Mouse (Mus musculus): ENCODE data around the gene Irf5.
A peak's percentile ranks its signal among the peaks of the same experiment; 100 is the strongest.

- TF ChIP-seq POLR2A (IDR thresholded peaks at IDR 0.05; ENCODE audit: insufficient read depth, low read length) (no peak), CTCF (IDR thresholded peaks at IDR 0.05; ENCODE audit: low read depth, low read length) (peak; percentile 66), EP300 (IDR thresholded peaks at IDR 0.05; ENCODE audit: insufficient read depth, low read depth, low read length) (no peak)
Observed at GRCm38 (mm10) chr6:29525256-29525655, 1.2 kb upstream of the Irf5 start.

Measured in ES-Bruce4 (cell line).